In genomic region chr17:27051514-27051913, GRCm38 (mm10) we compare ENCODE assay signal across 8 mouse cellular contexts. TPM values are rescaled to one million over a fixed set of nuclear protein-coding genes. Genes with fewer than 3 reads are reported as not detected.
DNase-seq lines count a peak whose midpoint lies in the region; ATAC-seq and TF ChIP-seq lines count a peak whose summit lies in the region.

No protein-coding gene starts in this region.

- H3K27ac ChIP-seq in limb, embryonic 11.5 days (replicated peaks; ENCODE audit: low read depth, low read length): no peak overlapping the region
- H3K27ac ChIP-seq in midbrain, postnatal 0 days (ENCODE audit: low read depth, low read length): no peak overlapping the region
- H3K27ac ChIP-seq in midbrain, embryonic 16.5 days (ENCODE audit: low read length): no peak overlapping the region

- H3K36me3 ChIP-seq in limb, embryonic 11.5 days (ENCODE audit: control insufficient read depth, insufficient read depth, low read length): no peaks in the 10 kb centered on the region
- H3K36me3 ChIP-seq in myocyte (ENCODE audit: control insufficient read depth, insufficient read depth): no peaks in the 10 kb centered on the region
- H3K36me3 ChIP-seq in midbrain, postnatal 0 days (ENCODE audit: insufficient read depth, low read length): no peaks in the 10 kb centered on the region
- no peaks in the 10 kb centered on the region for H3K36me3 ChIP-seq in midbrain, embryonic 16.5 days (ENCODE audit: control insufficient read depth, insufficient read depth, low read length)

- peak; percentile 67 for DNase-seq in urinary bladder, postnatal 14 days (ENCODE audit: low spot score)
- no peak for DNase-seq in urinary bladder, postnatal 25 days (ENCODE audit: low spot score)
- no peak for DNase-seq in limb, embryonic 11.5 days (ENCODE audit: low spot score)
- no peak for DNase-seq in layer of hippocampus, adult 18-20 months (ENCODE audit: low spot score in 2 of 2)
- no peak for DNase-seq in midbrain, postnatal 0 days (ENCODE audit: low spot score)

- peaks cover 5% of the 10 kb centered on the region; the same call in 1 of the 2 replicates for H3K4me1 ChIP-seq in limb, embryonic 11.5 days (ENCODE audit: control insufficient read depth, insufficient read depth, low read length)
- no peaks in the 10 kb centered on the region for H3K4me1 ChIP-seq in midbrain, postnatal 0 days (ENCODE audit: insufficient read depth, low read length)
- H3K4me1 ChIP-seq in midbrain, embryonic 16.5 days (ENCODE audit: control insufficient read depth, insufficient read depth, low read length): no peaks in the 10 kb centered on the region

- TF ChIP-seq CTCF in midbrain, postnatal 0 days (IDR thresholded peaks at IDR 0.05): no peak

- peak; percentile 83 for TF ChIP-seq POLR2A in myocyte (IDR thresholded peaks at IDR 0.05; ENCODE audit: insufficient read length, low read depth)

- no peaks in the 10 kb centered on the region for H3K27me3 ChIP-seq in limb, embryonic 11.5 days (ENCODE audit: control insufficient read depth, insufficient read depth, low read length)
- H3K27me3 ChIP-seq in myocyte (ENCODE audit: control insufficient read depth, insufficient read depth, insufficient read length): no peaks in the 10 kb centered on the region
- peaks cover 11% of the 10 kb centered on the region; the same call in 1 of the 2 replicates for H3K27me3 ChIP-seq in midbrain, postnatal 0 days (ENCODE audit: insufficient read depth, low read length)
- H3K27me3 ChIP-seq in midbrain, embryonic 16.5 days (ENCODE audit: control insufficient read depth, insufficient read depth, low read depth, low read length): peaks cover 14% of the 10 kb centered on the region

- H3K9ac ChIP-seq in limb, embryonic 11.5 days (ENCODE audit: low read length): no peak overlapping the region
- no peak overlapping the region for H3K9ac ChIP-seq in midbrain, postnatal 0 days (replicated peaks; ENCODE audit: low read length, poor library complexity, severe bottlenecking)
- no peak overlapping the region for H3K9ac ChIP-seq in midbrain, embryonic 16.5 days (ENCODE audit: low read depth, low read length)

- 38% methylated on average over 10 of the region's 11 CpGs for WGBS in limb, embryonic 11.5 days
- WGBS in midbrain, postnatal 0 days: 45% methylated on average over 10 of the region's 11 CpGs
- WGBS in midbrain, embryonic 16.5 days: 38% methylated on average over 10 of the region's 11 CpGs

- H3ac ChIP-seq in myocyte (ENCODE audit: control insufficient read depth, insufficient read length): no peak overlapping the region

- peak; percentile 56 for ATAC-seq in granulocyte monocyte progenitor cell, adult 5-6 weeks (replicated peaks; ENCODE audit: poor library complexity, severe bottlenecking)
- 0 out of 2 replicates have a peak, but pooled peaks have one; percentile 38 for ATAC-seq in limb, embryonic 11.5 days (ENCODE audit: insufficient number of reproducible peaks, low FRiP score, low TSS enrichment, low read depth)
- ATAC-seq in midbrain, postnatal 0 days (ENCODE audit: low FRiP score): no peak
- ATAC-seq in midbrain, embryonic 16.5 days: no peak

- H3K4me3 ChIP-seq in limb, embryonic 11.5 days (ENCODE audit: low read depth, low read length): no peak overlapping the region
- peak overlapping the region; percentile 37 for H3K4me3 ChIP-seq in myocyte
- no peak overlapping the region for H3K4me3 ChIP-seq in midbrain, postnatal 0 days (ENCODE audit: low read depth, low read length)
- no peak overlapping the region for H3K4me3 ChIP-seq in midbrain, embryonic 16.5 days (ENCODE audit: low read depth, low read length)

- H3K9me3 ChIP-seq in limb, embryonic 11.5 days (ENCODE audit: control insufficient read depth, low read length): no peaks in the 10 kb centered on the region; the same call in 1 of the 2 replicates
- H3K9me3 ChIP-seq in midbrain, postnatal 0 days (ENCODE audit: low read length): no peaks in the 10 kb centered on the region
- no peaks in the 10 kb centered on the region for H3K9me3 ChIP-seq in midbrain, embryonic 16.5 days (replicated peaks; ENCODE audit: control insufficient read depth, low read length, poor library complexity, severe bottlenecking)

- no peaks in the 10 kb centered on the region for H3K79me2 ChIP-seq in myocyte (ENCODE audit: control insufficient read depth, insufficient read depth)

- no peak overlapping the region for H3K4me2 ChIP-seq in limb, embryonic 11.5 days (ENCODE audit: low read depth, severe bottlenecking)
- H3K4me2 ChIP-seq in myocyte (ENCODE audit: low read depth): peak overlapping the region; percentile 90
- H3K4me2 ChIP-seq in midbrain, postnatal 0 days (ENCODE audit: low read depth, low read length, poor library complexity, severe bottlenecking): no peak overlapping the region
- no peak overlapping the region for H3K4me2 ChIP-seq in midbrain, embryonic 16.5 days (ENCODE audit: low read length)

TF ChIP-seq in myocyte, 11 proteins besides CTCF, POLR2A, EP300 and RAD21:
- no peak for TF ChIP-seq E2F4 (IDR thresholded peaks at IDR 0.05; ENCODE audit: insufficient read depth)
- TF ChIP-seq TCF3 (IDR thresholded peaks at IDR 0.05; ENCODE audit: insufficient read length, low read depth): peak; percentile 68
- TF ChIP-seq MAX (IDR thresholded peaks at IDR 0.05; ENCODE audit: low read depth): no peak
- peak in 2 of 3 experiments; percentile 70 to 92 for TF ChIP-seq MYOD1 (IDR thresholded peaks at IDR 0.05; ENCODE audit: control insufficient read depth in 1 of 3, insufficient read length in 2 of 3, low read depth in 2 of 3)
- TF ChIP-seq USF1 (IDR thresholded peaks at IDR 0.05; ENCODE audit: low read depth): no peak
- TF ChIP-seq MYOG (IDR thresholded peaks at IDR 0.05; ENCODE audit: control insufficient read depth in 1 of 3, insufficient read depth in 1 of 3, insufficient read length in 2 of 3, low read depth in 2 of 3): peak; percentile 79 to 97 (median 82)
- no peak for TF ChIP-seq SRF (IDR thresholded peaks at IDR 0.05; ENCODE audit: control insufficient read depth, insufficient read length, low read depth)
- peak; percentile 86 for TF ChIP-seq POLR2AphosphoS2 (IDR thresholded peaks at IDR 0.05; ENCODE audit: insufficient read length, low read depth)
- 0 out of 2 replicates have a peak, but pooled peaks have one; percentile 6 for TF ChIP-seq CEBPB (IDR thresholded peaks at IDR 0.05; ENCODE audit: insufficient read depth, poor library complexity, severe bottlenecking)
- TF ChIP-seq TCF12 (IDR thresholded peaks at IDR 0.05; ENCODE audit: insufficient read depth, poor library complexity, severe bottlenecking): peak; percentile 68
- no peak for TF ChIP-seq REST (IDR thresholded peaks at IDR 0.05; ENCODE audit: insufficient read depth, insufficient read length)

RNA-seq across cellular contexts. Expression of gene Itpr3, which starts 5.6 kb away (rescaled TPM):
- total RNA-seq in granulocyte monocyte progenitor cell, adult 5-6 weeks (2014; fragmentation: Nextera tagmentation): 4.0 and 8.5 TPM in 2 replicates
- total RNA-seq in granulocyte monocyte progenitor cell, adult 5-6 weeks (2017): 6.1 and 6.5 TPM in 2 replicates
- 2.5 and 3.0 TPM in 2 replicates for polyA plus RNA-seq in limb, embryonic 11.5 days (2014; fragmentation: Nextera tagmentation; extraction: Ambion mirVana)
- 22.2 TPM for polyA plus RNA-seq in myocyte (2012; fragmentation: generic; extraction: Trizol)
- 1 to 10 TPM; 2.1 to 2.4 TPM for total RNA-seq in layer of hippocampus, adult 18-20 months (2021)
- total RNA-seq in midbrain, postnatal 0 days (2014; rRNA removed): 4.5 and 4.7 TPM in 2 replicates
- polyA plus RNA-seq in midbrain, postnatal 0 days (2015; fragmentation: Nextera tagmentation; extraction: Ambion mirVana): 0.39 and 0.90 TPM in 2 replicates
- 0.70 and 0.73 TPM in 2 replicates for polyA plus RNA-seq in midbrain, embryonic 16.5 days (2015; fragmentation: Nextera tagmentation; extraction: Ambion mirVana)

RNA-seq across cellular contexts. Expression of gene Bak1, which starts 22.7 kb away (rescaled TPM):
- 137 and 143 TPM in 2 replicates for total RNA-seq in granulocyte monocyte progenitor cell, adult 5-6 weeks (2014; fragmentation: Nextera tagmentation)
- total RNA-seq in granulocyte monocyte progenitor cell, adult 5-6 weeks (2017): 55.9 and 59.2 TPM in 2 replicates
- polyA plus RNA-seq in limb, embryonic 11.5 days (2014; fragmentation: Nextera tagmentation; extraction: Ambion mirVana): 10.9 and 15.6 TPM in 2 replicates
- polyA plus RNA-seq in myocyte (2012; fragmentation: generic; extraction: Trizol): 113 TPM
- 10 to 100 TPM; 12.1 to 12.9 TPM for total RNA-seq in layer of hippocampus, adult 18-20 months (2021)
- 57.3 and 82.4 TPM in 2 replicates for total RNA-seq in midbrain, postnatal 0 days (2014; rRNA removed)
- 3.9 and 5.3 TPM in 2 replicates for polyA plus RNA-seq in midbrain, postnatal 0 days (2015; fragmentation: Nextera tagmentation; extraction: Ambion mirVana)
- 2.9 and 3.7 TPM in 2 replicates for polyA plus RNA-seq in midbrain, embryonic 16.5 days (2015; fragmentation: Nextera tagmentation; extraction: Ambion mirVana)

Comparison
In these comparisons a context has a peak if more than half of its experiments do, and no peak if none do; other contexts are left out.
1. ATAC-seq: peak in granulocyte monocyte progenitor cell, adult 5-6 weeks (single experiment) and limb, embryonic 11.5 days (single experiment); none in midbrain, postnatal 0 days (single experiment) and midbrain, embryonic 16.5 days (single experiment).